Mouse (Mus musculus) limb, embryonic 14.5 days (tissue): ENCODE results near the gene Rps16. TPM values are rescaled to one million over a fixed set of nuclear protein-coding genes. Genes with fewer than 3 reads are reported as not detected.
A peak's percentile ranks its signal among the peaks of the same experiment; 100 is the strongest.

ENCODE experiments used
- ATAC-seq: fragments of 200-750 bp; cut with Nextera tagmentation; 2 replicates; pipeline ENCODE4 v1.8.0; 2017; ENCODE audit warnings: low read depth, moderate number of reproducible peaks, moderate TSS enrichment; ENCODE audit not compliant: low FRiP score
- DNase-seq: peaks from one replicate; pipeline ENCODE4 v3.0.0-alpha.2; 2015; ENCODE audit warnings: low spot score
- H3K27ac ChIP-seq: fragments of 300-500 bp; sonication (generic); replicated peaks from 2 replicates; pipeline ENCODE4 v1.5.1; 2014; ENCODE audit warnings: low read depth, mild to moderate bottlenecking, low read length, moderate library complexity, mixed read lengths
- H3K27me3 ChIP-seq: fragments of 300-500 bp; sonication (generic); 2 replicates; pipeline ENCODE4 v1.6.1; 2014; ENCODE audit warnings: low read length, mixed read lengths; ENCODE audit not compliant: control insufficient read depth, insufficient read depth
- H3K36me3 ChIP-seq: fragments of 300-500 bp; sonication (generic); 2 replicates; pipeline ENCODE4 v1.6.1; 2014; ENCODE audit warnings: mild to moderate bottlenecking, low read length, moderate library complexity, mixed read lengths; ENCODE audit not compliant: control insufficient read depth, insufficient read depth
- H3K4me1 ChIP-seq: fragments of 300-500 bp; sonication (generic); 2 replicates; pipeline ENCODE4 v1.6.1; 2014; ENCODE audit warnings: antibody characterized with exemption, low read length, mixed read lengths; ENCODE audit not compliant: control insufficient read depth, insufficient read depth
- H3K4me2 ChIP-seq: fragments of 300-500 bp; sonication (generic); replicated peaks from 2 replicates; pipeline ENCODE4 v1.6.1; 2014; ENCODE audit warnings: low read depth, mild to moderate bottlenecking, low read length, moderate library complexity; ENCODE audit not compliant: severe bottlenecking
- H3K4me3 ChIP-seq: fragments of 300-500 bp; sonication (generic); replicated peaks from 2 replicates; pipeline ENCODE4 v1.5.1; 2014; ENCODE audit warnings: low read length
- H3K9ac ChIP-seq: fragments of 300-500 bp; sonication (generic); 2 replicates; pipeline ENCODE4 v1.6.1; 2014; ENCODE audit warnings: mild to moderate bottlenecking, low read depth, low read length, moderate library complexity; ENCODE audit not compliant: severe bottlenecking
- H3K9me3 ChIP-seq: fragments of 300-500 bp; sonication (generic); 2 replicates; pipeline ENCODE4 v1.6.1; 2016; ENCODE audit warnings: low read length; ENCODE audit not compliant: control insufficient read depth
- POLR2A ChIP-seq: fragments of 200-500 bp; IDR thresholded peaks from 2 replicates; pipeline ENCODE4 v1.8.0; 2012; ENCODE audit warnings: inconsistent platforms, mild to moderate bottlenecking, moderate library complexity, borderline replicate concordance; ENCODE audit not compliant: insufficient read depth, insufficient read length; ENCODE audit errors: extremely low read depth
- WGBS: fragments of 180-500 bp; shearing (Covaris S2); extraction: QIAGEN DNeasy Blood & Tissue Kit; methylation state at CpG from one replicate; pipeline ENCODE4 v1.1.7; 2014; 5-methylcytosine and 5-hydroxymethylcytosine counted together
- polyA plus RNA-seq, 2 experiments: library from polyadenylated mRNA; depleted of rRNA in 1 of 2; stranded (reverse) in 1 of 2; unstranded in 1 of 2; fragments of >200 nt; fragmentation: Nextera tagmentation in 1 of 2; extraction: Ambion mirVana in 1 of 2; gene quantifications; 2 replicates each; pipeline versions ENCODE4 v1.2.1 to v1.2.3; 2012 to 2014

Rps16 gene
- polyA plus RNA-seq, 2 experiments: 1,345 to 2,127 TPM

DNA sequence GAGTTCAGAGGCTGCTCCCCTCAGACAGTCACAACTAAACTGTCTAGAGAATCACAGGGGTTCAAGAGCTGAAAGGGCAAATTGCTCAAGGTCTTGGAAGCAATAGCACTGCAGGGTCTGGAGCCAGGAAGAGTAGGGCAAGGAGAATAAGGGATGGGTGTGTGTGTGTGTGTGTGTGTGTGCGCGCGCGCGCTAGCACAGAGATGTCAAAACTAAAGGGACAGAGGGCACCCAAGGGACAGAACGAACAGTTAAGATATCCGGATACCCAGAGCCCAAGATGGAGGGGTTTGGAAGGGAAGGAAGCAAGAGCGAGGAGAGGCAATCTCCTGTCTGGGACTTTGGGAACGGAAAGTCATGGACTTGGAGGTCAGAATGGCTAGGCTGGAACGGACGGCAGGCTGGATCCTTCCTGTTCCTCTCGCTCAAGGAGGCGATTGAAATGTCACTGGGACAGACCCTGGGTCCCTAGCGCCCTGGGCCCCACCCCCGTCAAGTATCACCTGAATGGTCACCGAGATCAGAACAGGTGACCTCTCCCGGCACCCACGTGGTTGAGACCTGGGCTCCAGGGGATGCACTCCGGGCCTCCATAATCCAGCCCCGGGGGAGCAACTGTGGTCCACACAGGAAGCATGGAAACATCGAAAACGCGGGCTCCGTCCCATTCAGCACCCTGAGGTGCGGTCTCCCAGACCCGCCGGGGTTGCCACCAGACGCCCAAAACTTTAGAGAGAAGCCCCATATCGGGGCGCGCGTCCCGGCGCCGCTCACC lies 39.1 kb upstream of the Rps16 start:
- H3K4me2 ChIP-seq: peak overlapping the region; percentile 85
- H3K4me1 ChIP-seq: peaks cover 5% of the 10 kb centered on the region
- H3K4me3 ChIP-seq: peak overlapping the region; percentile 95
- ATAC-seq: peak; percentile 54
- no peak for DNase-seq
- peak overlapping the region; percentile 85 for H3K9ac ChIP-seq
- no peaks in the 10 kb centered on the region for H3K27me3 ChIP-seq
- no peaks in the 10 kb centered on the region for H3K9me3 ChIP-seq
- peaks cover 64% of the 10 kb centered on the region for H3K36me3 ChIP-seq
- peak overlapping the region; percentile 55; the same call in 1 of the 2 replicates for H3K27ac ChIP-seq
- WGBS: 7% methylated on average over 35 of the region's 35 CpGs
- TF ChIP-seq POLR2A: no peak

DNA sequence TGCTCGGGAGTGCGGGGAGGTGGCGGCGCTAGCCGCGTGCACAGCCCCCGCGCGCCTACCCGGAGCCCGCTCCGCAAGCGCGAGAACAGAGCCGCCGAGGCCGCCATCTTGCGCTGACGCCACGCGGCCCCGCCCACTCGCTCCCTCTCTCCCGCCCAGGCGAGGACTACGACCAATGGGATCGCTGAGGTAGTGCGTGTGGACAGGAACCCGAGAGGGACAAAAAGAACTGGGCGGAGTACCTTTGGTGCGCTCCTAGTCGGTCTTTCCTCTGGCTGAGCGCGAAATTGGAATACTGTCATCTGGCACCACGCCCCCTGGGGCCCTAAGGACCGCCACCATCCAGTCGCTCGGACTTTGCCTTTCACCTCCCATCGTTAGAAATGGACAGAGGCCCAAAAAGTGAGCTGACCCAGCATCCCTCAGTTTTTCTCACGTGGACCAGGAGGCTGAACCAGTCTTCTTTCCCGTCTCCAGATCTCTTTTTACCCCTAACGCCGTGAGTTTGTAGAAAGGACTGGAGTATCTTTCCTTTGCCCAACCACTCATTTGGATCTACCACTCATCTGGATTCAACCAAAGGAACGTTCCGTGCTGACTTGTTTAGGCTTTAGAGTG lies 38.4 kb upstream of the Rps16 start, which contains the start of gene Timm50:
TSS of gene Timm50 (minus strand) at position 147 of the 618 bp plus-strand sequence.
- H3K9me3 ChIP-seq: no peaks in the 10 kb centered on the region
- H3K4me1 ChIP-seq: peaks cover 5% of the 10 kb centered on the region
- peak within 1 kb of the TSS; percentile 95 for H3K4me3 ChIP-seq
- no peaks in the 10 kb centered on the region for H3K27me3 ChIP-seq
- TF ChIP-seq POLR2A: 0 out of 2 replicates have a peak, but pooled peaks have one; percentile 72
- peak within 1 kb of the TSS; percentile 55; the same call in 1 of the 2 replicates for H3K27ac ChIP-seq
- H3K9ac ChIP-seq: peak within 1 kb of the TSS; percentile 85
- ATAC-seq: peak; percentile 98
- WGBS: 1% methylated on average over 25 of the region's 45 CpGs
- peak; percentile 98 for DNase-seq
- peaks cover 64% of the 10 kb centered on the region for H3K36me3 ChIP-seq
- H3K4me2 ChIP-seq: peak within 1 kb of the TSS; percentile 85

DNA sequence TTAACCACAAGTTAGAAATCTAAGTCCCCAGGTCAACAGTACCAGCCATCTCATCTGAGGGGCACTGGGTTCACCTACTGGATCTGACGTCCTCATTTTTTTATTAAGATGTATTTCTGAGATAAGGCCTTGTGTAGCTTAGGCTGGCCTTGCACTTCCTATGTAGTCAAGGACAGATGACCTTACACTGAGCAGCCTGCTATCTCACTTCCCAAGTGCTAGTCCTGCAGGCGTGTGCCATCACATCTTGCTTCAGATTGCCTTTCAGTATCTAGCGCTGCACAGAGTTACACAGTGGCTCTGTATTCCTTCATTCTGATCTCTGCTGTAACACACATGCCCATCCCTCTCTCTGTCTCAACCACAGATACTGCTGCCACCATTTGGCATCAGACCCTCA lies 32.4 kb upstream of the Rps16 start:
- DNase-seq: no peak
- H3K9ac ChIP-seq: no peak overlapping the region
- peaks cover 88% of the 10 kb centered on the region for H3K36me3 ChIP-seq
- no peak overlapping the region for H3K27ac ChIP-seq
- H3K27me3 ChIP-seq: no peaks in the 10 kb centered on the region
- no peak for ATAC-seq
- 86% methylated on average over 3 of the region's 3 CpGs for WGBS
- TF ChIP-seq POLR2A: no peak
- H3K4me1 ChIP-seq: no peaks in the 10 kb centered on the region
- H3K4me3 ChIP-seq: no peak overlapping the region
- H3K9me3 ChIP-seq: no peaks in the 10 kb centered on the region
- no peak overlapping the region for H3K4me2 ChIP-seq

DNA sequence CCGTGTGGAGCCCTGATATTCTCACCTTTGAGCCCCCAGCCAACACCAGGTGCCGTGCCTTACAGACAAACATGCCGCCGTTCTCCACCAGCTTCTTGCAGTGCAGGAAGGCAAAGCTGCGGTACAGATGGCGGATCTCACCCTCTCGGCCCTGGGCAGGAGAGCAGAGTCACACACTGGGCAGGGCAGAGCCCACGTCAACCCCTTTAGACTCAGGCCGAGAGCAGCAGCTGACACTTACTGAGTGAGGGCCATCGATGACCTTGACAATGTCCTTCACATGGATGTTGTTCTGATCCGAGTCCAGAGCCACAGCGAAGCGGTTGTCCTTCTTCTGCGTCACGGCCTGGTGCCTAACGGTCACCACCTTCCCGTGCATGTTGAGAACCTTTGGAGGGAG lies 31.7 kb upstream of the Rps16 start:
- H3K36me3 ChIP-seq: peaks cover 95% of the 10 kb centered on the region
- no peak for DNase-seq
- H3K27me3 ChIP-seq: no peaks in the 10 kb centered on the region
- H3K4me1 ChIP-seq: no peaks in the 10 kb centered on the region
- no peak overlapping the region for H3K4me3 ChIP-seq
- no peak overlapping the region for H3K4me2 ChIP-seq
- no peaks in the 10 kb centered on the region for H3K9me3 ChIP-seq
- H3K9ac ChIP-seq: no peak overlapping the region
- H3K27ac ChIP-seq: no peak overlapping the region
- 95% methylated on average over 17 of the region's 17 CpGs for WGBS
- TF ChIP-seq POLR2A: no peak
- ATAC-seq: no peak

DNA sequence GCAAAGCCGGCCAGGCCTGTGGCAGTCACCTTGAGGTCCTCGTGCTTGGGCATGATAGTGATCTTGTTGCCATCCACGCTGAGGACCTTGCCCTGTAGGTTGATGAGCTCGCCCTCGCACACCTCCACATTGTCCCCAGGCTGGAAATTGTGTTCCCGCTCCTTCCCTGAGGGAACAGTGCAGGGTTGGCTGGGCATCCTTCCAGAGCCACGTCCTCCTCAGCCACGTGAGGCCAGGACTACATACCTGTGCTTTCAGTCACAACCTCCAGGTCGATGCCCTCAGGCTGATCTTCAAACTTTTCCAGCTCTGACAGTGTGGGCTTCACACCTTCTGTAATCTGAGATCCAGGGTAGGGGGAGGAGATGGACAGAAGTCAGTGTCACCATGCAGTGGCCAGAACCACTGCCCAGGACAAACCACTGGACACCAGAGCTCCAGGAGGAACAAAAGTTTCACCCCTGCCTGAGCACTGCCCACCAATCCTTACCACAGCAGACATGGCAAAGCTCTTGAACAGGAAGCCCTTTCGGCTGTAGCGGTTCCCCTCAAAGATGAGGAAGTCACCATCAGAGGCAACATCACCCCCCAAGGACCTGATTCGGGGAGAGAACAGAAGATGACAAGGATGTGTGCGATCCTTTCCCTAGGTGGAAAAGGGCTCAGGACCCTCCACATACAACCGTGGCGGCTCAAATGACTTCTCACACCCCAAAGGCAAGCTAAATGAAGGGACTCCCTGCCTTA lies 28.3 kb upstream of the Rps16 start:
- TF ChIP-seq POLR2A: no peak
- Histone ChIP-seq H3K36me3 (peaks cover 98% of the 10 kb centered on the region), H3K4me1 (no peaks in the 10 kb centered on the region), H3K9me3 (no peaks in the 10 kb centered on the region), H3K27ac (no peak overlapping the region), H3K4me2 (no peak overlapping the region), H3K9ac (no peak overlapping the region), H3K4me3 (no peak overlapping the region), H3K27me3 (no peaks in the 10 kb centered on the region)
- WGBS: 94% methylated on average over 15 of the region's 15 CpGs
- ATAC-seq: no peak
- no peak for DNase-seq
